Mouse (Mus musculus): ENCODE results near the gene Ms4a14.

Ms4a14 gene

DNA sequence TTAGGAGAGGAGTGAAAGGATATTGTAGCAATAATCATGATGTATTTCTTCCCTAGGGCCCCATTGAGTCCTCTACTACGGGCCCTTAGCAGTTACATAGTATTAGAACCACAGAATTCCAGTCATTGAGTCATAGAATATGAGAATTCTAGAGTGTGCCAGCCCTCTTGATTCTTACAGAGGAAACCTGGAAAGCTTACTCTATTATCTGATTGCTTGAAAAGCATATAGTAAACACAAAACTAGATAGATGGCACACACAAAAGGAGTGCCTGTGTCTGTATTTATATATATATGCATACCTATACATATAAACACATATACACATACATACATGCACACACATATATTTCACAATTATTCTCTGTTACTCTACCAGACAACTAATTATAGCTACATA, at the start of gene Ms4a14:
Ms4a14 (minus strand) TSS at position 101 of the 400 bp plus-strand sequence.
- TF ChIP-seq GATA4 (IDR thresholded peaks at IDR 0.05; ENCODE audit: insufficient replicate concordance, low read length): no peak

DNA sequence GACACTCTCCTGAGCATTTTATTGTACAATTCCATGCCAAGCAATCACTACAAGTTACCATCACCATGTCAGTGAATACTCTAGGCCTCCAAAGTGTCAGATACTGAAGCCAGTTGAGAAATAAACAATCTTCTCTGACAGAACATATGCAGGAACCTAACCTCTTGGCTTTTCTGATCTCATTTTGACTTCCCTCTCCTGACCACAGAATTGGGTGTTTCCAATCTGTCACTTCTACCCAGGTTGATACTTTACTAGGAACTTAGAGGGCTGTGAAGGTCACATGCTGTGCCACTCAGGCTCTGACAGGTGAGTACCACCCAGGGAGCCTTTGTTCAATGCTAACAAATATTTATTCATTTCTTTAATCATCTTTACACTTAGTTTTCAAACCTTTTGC, 47.7 kb upstream of the Ms4a14 start:
- TF ChIP-seq GATA4 (IDR thresholded peaks at IDR 0.05; ENCODE audit: insufficient replicate concordance, low read length): no peak

DNA sequence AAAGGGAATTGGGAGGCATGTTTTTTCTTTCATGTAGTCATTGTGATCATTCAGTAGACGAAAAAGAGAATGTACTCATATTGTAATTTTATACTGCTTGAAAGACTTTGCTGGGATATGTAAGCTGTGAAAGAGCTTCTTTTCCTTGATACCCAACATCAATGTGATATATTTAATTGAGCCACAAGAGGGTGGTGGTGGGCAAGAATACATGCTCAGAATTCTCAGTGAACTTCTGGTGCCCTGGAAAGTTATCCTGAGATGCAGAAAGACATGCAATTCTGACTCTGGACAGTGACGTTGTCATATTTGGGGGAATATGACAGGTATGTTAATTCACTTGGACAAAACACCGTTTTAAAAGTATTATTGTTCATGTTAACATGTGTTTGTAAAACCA, 45.9 kb upstream of the Ms4a14 start:
- no peak for TF ChIP-seq GATA4 (IDR thresholded peaks at IDR 0.05; ENCODE audit: insufficient replicate concordance, low read length)

DNA sequence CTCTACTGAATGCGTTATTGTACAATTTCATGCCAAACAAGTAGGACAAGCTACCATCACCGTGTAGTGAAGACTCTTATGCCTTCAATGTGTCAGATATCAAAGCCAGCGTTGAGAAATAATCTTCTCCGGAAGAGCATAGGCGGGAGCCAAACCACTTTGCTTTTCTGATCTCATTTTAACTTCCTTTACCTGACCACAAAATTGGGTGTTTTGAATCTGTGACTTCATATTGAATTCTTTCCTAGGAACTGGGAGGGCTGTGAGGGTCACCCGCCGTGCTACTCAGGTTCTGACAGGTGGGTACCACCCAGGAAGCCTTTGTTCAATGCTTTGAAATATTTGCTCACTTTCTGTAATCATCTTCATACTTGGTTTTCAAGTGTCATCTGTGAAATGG, 41.5 kb upstream of the Ms4a14 start:
- no peak for TF ChIP-seq GATA4 (IDR thresholded peaks at IDR 0.05; ENCODE audit: insufficient replicate concordance, low read length)

DNA sequence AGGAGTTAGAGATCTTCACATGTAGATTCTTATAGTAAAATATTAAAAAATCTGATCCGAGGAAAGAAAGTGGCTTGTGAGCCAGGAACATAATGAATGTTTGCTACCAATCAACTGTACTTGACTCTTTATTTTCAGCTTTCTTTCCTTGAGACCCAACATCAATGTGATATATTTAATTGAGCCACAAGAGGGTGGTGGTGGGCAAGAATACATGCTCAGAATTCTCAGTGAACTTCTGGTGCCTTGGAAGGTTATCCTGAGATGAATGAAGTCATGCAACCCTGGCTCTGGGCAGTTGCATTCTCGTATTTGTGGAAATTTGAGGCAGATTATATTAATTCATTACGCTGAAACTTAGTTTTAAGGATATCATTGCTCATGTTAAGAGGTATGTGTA, 37.6 kb upstream of the Ms4a14 start:
- TF ChIP-seq GATA4 (IDR thresholded peaks at IDR 0.05; ENCODE audit: insufficient replicate concordance, low read length): no peak

DNA sequence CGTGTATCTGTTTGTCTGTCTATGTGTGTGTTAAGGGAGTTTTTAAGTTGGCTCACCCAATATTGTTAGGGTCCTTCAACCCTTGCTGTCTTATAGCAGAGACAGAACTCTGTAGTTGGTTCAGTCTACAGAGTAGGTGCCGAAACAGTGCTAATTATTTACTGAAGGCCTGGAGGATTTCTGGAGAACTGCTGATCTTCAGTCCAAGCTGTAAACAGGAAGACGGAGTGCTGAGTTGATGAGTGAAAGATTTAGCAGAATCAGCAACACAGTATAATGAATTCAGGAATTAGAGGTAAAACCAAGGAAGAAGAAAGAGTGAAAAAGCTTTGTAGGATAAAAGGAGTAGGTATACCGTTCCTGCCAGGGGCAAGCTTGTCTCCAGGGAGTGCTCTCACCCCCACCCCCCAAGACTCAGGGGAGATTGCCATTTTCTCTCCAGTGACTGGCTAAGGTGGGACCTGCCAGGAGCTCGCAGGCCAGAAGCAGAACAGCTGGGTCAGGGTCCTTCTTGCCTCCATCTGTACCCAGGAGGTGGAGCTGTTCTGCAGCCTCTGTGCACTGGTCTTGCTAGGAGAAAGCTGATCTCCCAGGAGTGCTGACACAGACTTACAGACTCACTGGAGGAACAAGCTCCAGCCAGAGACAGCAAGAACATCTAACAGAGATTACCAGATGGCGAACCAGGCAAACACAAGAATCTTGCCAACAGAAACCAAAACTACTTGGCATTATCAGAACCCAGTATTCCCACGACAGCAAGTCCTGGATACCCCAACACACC, 35.6 kb upstream of the Ms4a14 start:
- TF ChIP-seq GATA4 (IDR thresholded peaks at IDR 0.05; ENCODE audit: insufficient replicate concordance, low read length): no peak

DNA sequence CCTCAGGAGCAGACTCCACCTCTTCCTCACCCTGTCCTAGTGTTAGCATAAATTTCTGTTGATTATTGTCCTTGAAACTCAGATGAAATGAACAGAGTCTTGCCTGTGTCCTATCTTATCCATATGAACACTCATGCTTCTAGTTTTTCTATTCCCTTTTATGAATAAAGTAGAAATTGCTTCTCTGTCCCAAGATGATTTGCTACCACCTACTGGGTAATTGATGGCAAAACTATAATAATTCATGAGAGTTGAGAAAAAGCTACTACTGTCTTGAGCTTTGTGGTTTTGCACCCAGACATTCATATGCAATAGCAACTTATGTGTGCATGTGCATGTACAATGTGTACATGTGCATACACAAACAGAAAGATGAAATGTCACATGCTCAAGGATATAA, 29.7 kb upstream of the Ms4a14 start:
- TF ChIP-seq GATA4 (IDR thresholded peaks at IDR 0.05; ENCODE audit: insufficient replicate concordance, low read length): no peak

DNA sequence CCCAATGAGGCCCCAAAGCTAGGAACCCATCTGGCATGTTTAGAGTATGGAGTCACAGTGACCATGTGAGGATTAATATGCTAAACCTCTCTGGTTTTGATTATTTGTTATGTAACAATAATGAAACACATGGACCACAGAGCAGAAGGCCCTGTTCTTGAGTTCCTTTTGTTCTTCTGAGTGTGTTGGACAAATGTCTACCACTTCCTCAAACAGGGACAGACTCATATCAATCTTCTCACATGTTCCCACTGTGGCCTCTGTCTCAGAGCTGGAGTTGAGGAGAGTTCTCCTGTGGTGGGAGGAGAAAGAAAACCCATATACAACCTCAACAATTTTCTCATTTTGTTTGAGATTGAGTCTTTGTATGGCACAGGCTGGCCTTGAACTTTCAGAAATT, 28.9 kb upstream of the Ms4a14 start:
- TF ChIP-seq GATA4 (IDR thresholded peaks at IDR 0.05; ENCODE audit: insufficient replicate concordance, low read length): no peak

DNA sequence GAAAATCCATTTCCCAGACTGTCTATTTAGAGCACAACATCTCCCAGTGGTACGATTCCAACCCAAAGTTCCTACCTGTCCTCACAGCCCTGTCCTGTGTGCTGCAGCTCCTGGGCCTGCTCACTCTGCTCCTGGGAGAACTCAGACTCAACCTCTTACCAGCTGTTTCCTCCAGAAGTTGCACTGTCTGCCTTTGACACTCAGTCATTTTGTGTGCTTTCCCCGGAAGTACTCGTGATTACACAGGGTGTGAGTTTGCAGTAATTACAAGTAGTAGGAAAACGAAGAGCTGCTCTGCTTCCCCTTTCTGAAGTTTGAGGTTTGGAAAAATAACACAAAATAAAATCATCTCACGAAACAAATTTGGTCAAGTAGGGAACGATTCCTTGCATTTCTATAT, 21.7 kb upstream of the Ms4a14 start, which contains the start of gene Ms4a7:
Ms4a7 (minus strand) TSS at position 215 of the 400 bp plus-strand sequence.
- TF ChIP-seq GATA4 (IDR thresholded peaks at IDR 0.05; ENCODE audit: insufficient replicate concordance, low read length): no peak

DNA sequence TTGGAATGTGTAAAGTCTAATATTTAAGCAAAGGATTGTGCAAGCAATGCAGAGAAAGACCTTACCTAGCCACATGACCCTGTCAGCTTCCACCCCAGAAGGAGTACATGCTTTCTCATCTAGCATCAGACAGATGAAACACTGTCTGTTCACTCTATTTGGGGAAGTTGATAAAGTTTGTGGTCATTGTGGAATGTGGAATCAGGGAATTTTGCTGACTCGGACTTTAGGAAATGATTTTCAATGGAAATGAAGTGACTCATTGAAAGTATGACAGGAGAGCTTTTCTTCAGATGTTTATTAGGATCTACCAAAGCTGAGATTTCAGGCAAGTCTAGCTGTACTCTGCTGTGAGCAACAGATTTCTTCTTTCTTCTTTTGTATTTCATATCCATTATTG, 6.9 kb upstream of the Ms4a14 start:
- TF ChIP-seq GATA4 (IDR thresholded peaks at IDR 0.05; ENCODE audit: insufficient replicate concordance, low read length): no peak

DNA sequence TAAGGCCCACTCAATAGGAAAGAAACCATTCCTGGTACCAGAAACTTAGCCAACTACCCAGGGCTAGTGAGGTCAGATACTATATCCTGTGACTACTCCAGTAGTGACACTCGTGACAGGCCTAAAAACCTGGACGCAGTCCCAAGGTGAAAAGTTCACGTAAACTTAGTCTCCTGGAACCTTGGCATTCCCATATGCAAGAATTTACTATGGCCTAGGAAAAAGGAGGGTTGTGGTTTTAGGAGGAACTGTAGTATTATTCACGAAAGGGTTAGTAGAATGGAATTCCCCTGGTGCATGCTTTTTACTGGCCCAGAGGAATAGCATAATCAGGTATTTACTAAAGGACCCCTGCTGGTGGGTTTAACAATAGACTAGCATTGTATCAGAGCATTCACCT, 2.5 kb upstream of the Ms4a14 start:
- no peak for TF ChIP-seq GATA4 (IDR thresholded peaks at IDR 0.05; ENCODE audit: insufficient replicate concordance, low read length)

DNA sequence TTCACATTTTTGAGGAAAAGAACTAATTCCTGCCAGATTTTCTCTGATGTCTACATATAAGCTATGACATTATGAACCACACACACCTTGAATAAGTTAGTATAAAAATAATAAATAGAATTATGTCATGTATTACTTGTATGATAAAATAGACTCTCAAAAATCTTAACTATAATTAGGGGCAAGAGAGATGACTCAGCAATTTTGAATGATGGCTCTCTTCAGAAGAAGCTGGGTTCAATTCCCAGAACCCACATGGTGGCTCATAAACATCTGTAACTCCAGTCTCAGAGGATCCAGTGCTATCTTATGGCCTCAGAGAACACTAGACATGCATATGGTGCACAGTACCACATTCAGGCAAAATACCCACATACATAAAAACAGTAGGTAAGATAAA, 5.4 kb downstream of the Ms4a14 start:
- no peak for TF ChIP-seq GATA4 (IDR thresholded peaks at IDR 0.05; ENCODE audit: insufficient replicate concordance, low read length)

DNA sequence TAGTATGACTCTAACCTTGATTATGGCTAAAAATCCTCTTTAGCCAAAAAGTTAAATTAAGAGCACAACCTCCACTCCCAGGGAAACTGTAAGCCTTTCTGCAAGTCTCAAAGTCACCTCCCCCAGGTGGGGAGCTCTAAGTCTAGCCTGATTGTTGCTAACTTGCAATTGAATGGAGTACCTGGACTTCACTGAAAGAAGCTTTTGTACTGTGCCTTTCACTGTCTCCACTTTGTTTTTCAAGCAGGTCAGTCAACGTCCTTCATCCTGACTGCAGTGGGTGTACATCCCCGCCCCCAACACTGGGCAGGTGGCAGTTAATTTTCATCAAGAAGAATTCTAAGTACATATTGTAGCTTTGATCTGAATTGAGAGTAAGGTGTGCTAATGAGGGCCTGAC, 15.3 kb downstream of the Ms4a14 start:
- no peak for TF ChIP-seq GATA4 (IDR thresholded peaks at IDR 0.05; ENCODE audit: insufficient replicate concordance, low read length)

DNA sequence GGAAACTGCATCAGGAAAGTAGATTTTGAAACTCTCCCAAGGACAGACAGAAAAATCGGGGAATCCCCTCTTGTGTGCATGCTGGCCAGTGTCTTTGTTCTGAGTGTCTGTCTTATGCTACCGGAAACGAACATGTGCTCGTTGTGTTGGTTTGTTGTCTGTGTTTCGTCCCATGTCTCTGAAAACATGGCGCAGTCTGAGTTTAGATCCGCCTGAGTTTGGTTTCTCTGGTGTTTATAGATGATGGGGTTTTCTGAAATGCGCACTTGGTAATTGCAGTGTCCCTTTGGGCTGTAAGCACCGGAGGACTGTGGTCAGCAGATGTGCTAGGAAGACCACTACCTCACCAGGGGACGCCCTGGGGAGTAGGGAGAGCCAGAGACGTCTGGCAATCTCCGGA, 21.3 kb downstream of the Ms4a14 start:
- no peak for TF ChIP-seq GATA4 (IDR thresholded peaks at IDR 0.05; ENCODE audit: insufficient replicate concordance, low read length)

DNA sequence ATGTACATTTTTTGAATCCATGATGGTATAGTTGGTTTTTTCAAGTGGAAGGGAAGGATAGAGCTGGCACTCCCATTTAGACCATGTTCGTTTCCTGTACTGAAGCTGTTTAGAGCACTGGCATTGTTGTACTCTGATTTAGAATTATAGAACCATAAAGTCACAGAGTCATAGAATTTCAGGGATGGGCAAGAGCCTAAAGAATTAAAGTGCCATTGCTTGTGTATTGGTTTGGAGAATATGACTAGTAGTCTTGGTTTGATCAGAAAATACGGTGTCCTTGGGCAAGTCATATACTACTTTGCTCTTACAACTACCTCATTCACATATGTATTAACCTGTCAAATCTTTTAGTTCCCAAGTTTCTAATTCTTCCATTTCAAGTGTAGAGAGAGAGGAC, 30.5 kb downstream of the Ms4a14 start, which contains the start of gene Ms4a5:
Ms4a5 (minus strand) TSS at position 101 of the 400 bp plus-strand sequence.
- TF ChIP-seq GATA4 (IDR thresholded peaks at IDR 0.05; ENCODE audit: insufficient replicate concordance, low read length): no peak

DNA sequence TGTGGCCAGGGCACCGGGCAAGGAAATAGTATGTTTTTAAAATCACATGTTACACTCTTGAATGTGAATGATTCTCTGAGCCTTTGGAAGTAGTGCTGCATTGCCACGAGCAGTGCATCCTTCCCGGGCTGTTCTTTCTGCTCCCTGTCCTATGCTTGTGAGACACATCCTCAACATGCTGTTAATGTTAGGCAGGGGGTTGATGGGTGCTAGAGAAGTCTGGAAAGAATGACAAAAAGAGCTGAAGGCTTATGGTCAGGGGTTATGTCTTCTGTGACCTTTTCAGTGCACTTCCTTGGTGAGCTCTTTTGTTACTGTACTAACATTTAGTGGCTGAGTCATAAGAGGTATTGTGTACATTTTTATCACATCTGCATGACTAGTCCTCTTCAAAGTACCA, 34.0 kb downstream of the Ms4a14 start:
- no peak for TF ChIP-seq GATA4 (IDR thresholded peaks at IDR 0.05; ENCODE audit: insufficient replicate concordance, low read length)

DNA sequence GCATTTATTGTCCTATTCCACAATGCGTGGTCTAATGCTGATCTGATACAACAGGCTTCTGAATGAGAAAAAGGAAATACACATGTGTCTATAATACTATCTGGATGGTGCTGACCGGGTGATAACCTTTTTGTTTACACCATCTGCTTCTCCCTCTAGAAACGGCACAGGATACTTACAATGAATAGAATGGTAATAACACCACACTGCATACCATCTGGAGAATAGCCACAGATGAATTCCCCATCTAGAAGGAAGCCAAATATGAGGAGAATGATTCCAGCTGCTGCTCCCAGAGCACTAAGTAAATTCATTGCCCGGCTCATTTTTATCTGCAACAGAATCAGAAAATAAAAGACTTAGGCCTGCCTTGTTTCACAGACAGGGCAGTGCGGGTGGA, 37.8 kb downstream of the Ms4a14 start:
- no peak for TF ChIP-seq GATA4 (IDR thresholded peaks at IDR 0.05; ENCODE audit: insufficient replicate concordance, low read length)
